Mouse (Mus musculus) monocyte, adult 5-6 weeks (primary cell): ENCODE measurements around the gene Wars2. TPM values are rescaled to one million over a fixed set of nuclear protein-coding genes. Genes with fewer than 3 reads are reported as not detected.

Experiments
- ATAC-seq: fragments of 153-309, 156-312 bp; replicated peaks from 2 replicates; pipeline ENCODE4 v1.8.0; 2017; ENCODE audit warnings: mild to moderate bottlenecking; ENCODE audit not compliant: low TSS enrichment, insufficient number of reproducible peaks, severe bottlenecking, poor library complexity, low FRiP score
- total RNA-seq: library from RNA; stranded (forward); fragments of 200-1000, 200-491, 200-594 nt; gene quantifications from 3 replicates; pipeline ENCODE4 v1.2.3, GENCODE M21; 2017

The Wars2 gene
- total RNA-seq, 1 experiment from 2014 or later: 3.8 TPM

DNA sequence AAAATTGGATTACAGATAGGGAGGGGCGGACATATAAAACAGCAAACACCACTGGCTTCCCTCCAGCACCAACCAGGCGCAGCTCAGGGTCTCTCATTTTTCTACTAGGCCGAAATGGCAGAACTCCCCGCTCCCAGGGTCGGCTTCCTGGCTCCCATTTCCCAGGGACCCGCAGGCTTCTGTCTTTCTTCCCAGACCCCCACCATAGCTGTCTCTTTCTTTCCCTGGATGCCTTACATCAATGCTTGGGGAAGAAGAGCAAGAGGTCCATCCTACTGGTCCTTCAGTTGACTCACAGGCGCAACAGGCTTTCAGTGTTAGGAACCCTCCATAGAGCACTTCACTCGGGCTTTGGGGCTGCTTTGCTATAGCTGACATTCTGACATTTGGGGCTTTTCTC, 101.6 kb downstream of the Wars2 start:
- ATAC-seq: no peak

- no peak for ATAC-seq
These were observed 104.5 kb downstream of the Wars2 start for GRCm38 (mm10) chr3:99245341-99245740.

- ATAC-seq: no peak
These were observed 105.8 kb downstream of the Wars2 start for GRCm38 (mm10) chr3:99246629-99247028.

DNA sequence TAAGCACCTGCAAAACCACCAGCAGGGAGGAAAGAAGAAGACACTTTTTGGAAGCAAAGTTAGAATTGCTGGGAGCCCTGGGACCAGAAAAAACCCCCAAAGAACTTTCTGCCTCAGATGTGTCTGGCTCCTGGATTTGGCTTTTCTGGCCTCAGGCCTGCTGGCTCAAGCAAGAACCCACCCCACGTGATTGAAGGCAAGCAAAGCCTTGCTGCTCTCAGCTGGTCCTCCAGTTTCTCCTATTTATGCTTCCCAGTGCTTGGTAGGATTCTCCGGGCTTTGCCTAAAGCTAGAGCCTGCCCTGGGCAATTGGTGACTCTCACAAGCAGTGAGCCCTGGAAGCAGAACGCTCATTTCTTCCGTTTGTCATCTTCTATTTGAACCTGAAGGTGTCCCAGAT, 106.7 kb downstream of the Wars2 start:
- ATAC-seq: no peak

DNA sequence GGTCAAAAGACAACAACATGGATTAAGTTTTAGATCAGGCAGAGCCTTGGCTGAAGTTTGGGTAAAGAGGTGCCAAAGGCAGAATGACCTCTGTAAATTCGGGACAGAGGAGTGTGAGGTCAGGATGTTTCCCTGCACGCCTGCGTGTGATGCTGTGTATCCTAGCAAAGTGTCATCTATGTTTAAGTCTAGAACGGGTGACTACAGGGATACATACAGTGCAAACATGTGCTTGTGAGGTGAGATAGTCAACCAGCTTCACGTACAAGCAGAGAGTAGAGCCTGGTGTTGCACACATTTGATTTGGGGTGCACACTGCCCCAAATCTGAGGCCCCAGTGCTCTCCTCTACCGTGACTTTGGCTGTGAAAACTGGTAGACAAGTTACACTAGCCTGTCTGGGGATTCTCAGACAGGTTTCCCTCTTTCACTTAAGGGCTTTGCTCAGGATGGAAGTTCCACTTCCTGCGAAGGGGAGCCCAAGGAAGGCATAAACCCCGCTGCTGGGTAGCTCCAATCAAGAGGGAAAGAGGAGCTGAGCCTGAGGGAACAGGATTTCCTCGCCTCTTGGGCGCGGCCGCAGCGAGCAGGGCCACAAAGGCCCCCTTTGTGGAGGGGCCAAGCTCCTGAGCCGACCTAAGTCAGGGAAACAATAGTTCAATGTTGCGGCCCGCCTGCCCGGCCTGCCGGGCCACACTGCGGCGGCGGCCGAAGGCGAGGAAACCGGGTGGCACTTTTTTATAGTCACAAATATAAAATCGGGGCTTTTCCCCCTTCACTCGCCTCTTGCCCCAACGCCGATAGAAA, 107.3 kb downstream of the Wars2 start:
- no peak for ATAC-seq

- ATAC-seq: no peak
These were observed 108.1 kb downstream of the Wars2 start for GRCm38 (mm10) chr3:99248831-99249550.

DNA sequence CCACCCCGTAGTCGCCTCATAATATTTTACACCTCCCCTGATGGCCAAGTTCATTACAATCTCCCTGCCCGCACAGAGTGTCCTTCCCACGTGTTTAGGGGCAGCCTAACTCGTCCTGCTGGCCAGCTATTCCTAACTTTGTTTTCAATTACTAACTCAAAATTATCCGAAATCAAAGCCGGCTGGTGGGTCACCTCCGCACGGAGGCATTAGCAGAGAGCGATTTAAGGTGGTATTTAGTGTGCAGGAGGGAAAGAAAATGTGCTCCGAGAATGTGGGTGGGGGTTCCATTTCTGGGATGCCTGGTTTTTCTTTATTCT, 108.6 kb downstream of the Wars2 start:
- ATAC-seq: no peak

DNA sequence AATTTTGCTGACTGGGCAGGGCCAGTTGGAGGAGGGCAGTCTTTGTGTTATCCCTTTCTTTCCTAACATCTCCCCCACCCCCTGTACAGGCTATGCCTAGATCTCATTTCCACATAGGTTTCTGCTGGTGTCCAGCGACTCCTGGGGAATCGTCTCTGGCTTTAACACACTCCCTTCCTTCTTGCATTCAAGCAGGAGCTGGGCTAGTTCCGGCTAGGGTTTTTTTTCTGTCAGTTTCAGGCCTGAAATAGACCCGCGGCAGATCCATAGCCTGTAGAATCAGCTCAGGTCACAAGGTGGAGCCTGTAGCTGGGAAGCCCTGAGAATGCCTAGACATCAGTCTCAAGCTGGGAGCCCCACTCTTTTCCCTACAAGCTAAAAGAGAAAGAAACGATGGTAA, 109.0 kb downstream of the Wars2 start:
- no peak for ATAC-seq

DNA sequence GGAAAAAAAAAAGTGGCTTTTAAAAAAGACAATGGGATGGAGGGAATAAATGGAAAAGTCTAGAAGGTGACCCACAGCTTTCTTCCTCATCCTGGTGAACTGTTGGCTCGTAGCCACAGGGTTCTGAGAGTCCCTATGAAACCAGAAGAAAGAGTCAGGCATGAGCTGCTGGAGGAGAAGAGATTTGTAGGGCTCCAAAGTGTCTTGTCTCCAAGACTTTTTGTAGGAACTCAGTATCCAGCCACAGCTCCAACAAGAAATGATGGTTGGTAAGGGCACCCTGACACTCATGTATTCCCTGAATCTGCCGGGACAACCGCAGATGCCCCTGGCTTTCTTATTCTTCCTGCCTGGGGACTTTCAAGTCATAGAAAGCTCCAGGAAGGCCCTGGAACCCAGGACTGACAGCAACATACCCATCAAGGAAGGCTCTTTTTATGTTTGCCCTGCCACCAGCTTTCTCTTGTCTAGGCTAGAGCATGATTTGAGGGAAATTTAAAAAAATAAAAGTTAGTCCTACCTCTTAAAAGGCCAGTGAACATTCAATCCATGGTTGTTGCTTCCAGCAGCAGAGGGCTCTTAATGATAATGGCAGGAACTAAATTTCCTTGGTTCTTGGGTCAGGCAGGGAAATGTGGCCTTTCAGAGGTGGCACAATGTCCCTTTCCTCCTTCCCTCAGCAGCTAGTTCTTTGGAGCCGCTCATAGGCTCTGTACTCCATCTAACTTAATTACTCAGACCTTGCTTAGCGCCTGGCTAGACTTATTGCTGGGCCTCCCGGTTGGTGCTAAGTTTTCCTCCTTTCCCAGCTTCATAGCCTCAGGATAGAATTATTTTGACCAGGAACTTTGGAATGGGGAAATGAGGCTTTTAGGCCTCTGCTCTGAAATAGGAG, 110.7 kb downstream of the Wars2 start:
- ATAC-seq: no peak

DNA sequence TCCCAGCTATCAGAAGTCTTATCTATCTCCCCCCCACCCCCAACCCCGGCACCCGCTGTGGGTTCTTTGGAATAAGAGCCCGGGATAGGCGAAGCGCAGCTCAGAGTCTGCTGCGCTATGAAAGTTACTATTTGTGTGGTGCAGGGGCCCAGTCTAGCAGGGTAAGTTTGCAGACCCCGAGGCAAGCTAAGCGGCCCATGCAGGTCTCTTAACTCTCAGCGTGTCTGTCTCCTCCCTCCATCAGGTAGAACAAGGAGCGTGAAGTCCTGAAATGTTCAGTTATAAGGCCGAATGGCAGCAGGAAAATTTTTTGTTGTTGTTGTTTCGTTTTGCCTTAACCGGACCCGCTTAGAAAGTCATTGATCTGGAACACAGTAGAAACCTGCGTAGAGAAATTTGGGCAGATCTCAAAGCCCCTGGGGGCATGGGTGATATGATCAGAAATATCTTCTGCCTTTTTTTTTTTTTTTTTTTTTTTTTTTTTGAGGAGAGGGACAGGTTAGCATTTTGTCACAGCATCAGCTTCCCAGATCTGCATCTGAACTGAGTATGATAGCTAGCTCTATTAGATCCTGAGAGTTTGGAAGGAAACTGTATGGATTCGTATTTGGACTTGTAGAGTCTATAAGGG, 111.7 kb downstream of the Wars2 start:
- ATAC-seq: no peak

DNA sequence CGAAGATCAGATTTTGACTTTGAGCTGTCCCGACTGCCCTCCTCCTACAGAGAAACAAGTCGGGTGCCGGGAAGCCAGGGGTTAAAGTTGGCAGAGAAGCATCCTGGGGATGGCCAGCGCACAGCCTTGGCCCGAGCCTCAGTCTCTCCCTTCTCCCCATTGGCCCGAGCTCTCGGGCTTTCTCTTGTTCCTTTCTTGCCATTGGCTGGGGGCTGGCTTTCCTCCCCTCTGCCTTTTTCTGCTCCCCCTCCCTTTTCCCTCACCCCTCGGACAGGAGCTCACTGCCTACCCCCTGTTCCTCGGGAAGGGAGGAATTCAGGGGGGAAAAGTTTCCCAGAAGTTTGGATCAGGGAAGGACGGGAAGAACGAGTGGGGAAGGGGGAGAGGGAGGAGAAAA, 112.2 kb downstream of the Wars2 start:
- ATAC-seq: no peak

GRCm38 (mm10) chr3:99253497-99254451, 112.9 kb downstream of the Wars2 start:
- no peak for ATAC-seq

- ATAC-seq: no peak
These were observed 113.8 kb downstream of the Wars2 start for GRCm38 (mm10) chr3:99254559-99255151.

DNA sequence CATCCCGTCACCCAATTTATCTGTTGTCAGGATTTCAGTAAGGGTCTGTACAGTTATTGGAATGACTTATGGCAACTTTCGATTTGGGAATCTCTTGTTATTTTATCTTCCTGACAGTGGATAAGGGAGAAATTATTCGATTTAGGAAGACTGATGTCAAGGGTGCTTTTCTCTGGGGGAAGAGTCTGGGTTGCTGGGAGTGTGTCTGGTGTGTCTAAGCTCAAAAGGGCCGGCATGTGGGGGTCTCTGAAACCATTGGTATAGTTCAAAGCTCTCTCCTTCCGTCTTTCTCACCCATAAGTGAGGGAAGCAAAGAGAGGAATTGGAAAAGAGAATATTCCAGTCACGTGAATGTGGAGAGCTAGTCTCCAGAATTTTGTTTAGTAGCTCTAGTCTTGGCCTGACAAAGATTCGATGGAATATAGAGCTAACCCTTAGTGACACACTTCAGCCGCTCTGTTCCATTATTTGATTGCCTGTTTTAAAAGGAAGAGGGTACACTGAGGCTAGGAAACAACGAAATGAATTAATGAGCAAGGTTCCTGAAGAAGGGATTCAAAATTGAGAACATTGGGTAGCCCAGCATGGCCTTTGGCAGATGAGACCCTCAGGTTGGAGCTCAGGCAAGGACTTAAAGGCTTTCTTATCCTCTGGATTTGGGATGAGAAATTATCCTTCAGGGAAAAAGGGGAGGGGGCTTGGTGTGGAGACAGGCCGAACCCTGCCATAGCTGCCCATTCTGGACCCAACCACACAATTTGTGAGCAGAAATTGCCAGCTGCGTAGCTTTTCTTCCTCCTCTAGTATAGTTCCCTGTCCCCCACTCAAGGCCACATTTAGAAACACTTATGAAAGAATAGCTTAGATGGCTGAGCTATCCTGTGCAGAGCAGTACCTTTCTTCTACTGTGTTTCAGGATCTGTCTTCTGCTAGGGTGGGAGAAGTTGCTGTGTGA, 114.8 kb downstream of the Wars2 start:
- ATAC-seq: no peak

DNA sequence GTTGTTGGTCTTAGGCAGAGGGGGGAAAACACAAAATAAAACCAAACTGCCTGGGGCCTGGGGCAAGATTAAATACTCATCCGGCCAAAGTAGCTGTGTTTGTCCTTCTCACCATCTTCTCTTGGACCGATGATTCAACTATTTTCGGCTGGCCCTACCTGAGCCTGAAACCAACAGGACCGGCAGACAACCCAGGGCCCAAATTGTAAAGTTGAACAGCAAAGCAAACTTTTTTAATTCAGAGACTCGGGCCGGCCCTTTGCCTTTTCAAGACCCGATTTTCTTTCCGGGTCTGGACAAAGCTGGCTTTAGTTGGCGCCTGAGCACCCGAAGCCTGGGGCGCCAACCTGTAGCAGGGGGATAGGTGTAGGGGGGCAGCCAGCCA, 115.5 kb downstream of the Wars2 start:
- ATAC-seq: no peak

DNA sequence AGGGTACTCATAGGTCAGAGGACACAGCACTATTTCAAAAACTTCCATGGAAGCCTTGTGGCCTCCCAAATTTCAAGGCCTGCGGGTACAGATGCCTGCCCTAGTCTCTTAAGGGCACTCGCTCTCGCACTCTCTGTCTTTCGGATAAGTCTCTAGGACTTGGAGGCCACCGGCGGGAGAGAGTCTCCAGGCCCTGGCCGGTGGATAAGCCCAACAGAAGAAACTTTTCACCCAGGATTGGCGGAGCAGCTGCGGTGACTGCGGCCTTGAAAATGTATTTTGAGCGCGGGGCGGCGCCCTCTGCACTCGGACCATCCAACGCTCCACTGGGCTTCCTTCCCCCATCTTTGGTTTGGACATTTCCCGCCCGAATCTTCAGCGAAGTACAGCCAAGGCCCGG, 115.9 kb downstream of the Wars2 start:
- no peak for ATAC-seq
